Mouse (Mus musculus): Measurements from ENCODE around the gene Ceacam16.

DNA sequence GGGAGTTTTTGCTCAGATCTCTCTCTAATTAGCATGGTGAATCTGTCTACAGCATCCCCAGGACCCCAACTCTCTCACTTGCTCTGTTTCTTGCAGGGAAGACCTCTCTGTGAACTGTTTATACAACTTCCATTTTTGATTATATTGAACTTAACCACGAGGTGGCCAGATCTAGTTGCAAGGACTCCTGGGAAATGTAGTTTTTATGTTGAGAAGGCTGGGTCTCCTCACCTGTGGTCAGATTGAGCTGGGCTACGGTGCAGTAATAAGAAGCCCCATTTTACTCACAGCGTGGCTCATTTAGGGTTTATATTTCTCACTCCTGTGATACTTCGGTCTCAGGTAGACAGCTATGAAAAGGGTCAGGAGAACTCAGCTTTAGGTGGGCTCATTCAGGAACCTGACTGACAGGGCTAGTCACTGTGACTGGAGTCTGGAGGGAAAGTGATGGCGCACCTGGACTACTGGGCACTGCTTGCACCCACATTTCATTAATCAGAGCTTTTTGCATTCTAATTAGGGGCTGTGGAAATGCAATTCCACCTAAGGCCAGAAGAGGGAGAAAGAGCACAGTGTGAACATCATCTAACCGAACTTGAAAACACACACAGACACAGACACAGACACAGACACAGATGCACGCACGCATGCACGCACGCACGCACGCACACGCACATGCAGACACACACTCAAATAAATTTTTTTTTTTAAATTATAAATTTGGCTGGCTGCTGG is 15.0 kb upstream of the Ceacam16 start:
- TF ChIP-seq EP300 (optimal IDR thresholded peaks at IDR 0.05), result no peak
- peak; percentile 87 for TF ChIP-seq CTCF (IDR thresholded peaks at IDR 0.05; ENCODE audit: low read depth)

All from stomach, postnatal 0 days (tissue).